Mouse (Mus musculus): ENCODE measurements around the gene Get4. TPM values are rescaled to one million over a fixed set of nuclear protein-coding genes. Genes with fewer than 3 reads are reported as not detected.

Gene Get4
- polyA plus RNA-seq, 1 experiment from 2014 or later: 135 TPM

- peak overlapping the region; percentile 83 for H3K9ac ChIP-seq (replicated peaks; ENCODE audit: low read depth, low read length)
- H3K4me1 ChIP-seq (replicated peaks; ENCODE audit: control insufficient read depth, insufficient read depth, low read length): peaks cover 17% of the 10 kb centered on the region
- peak overlapping the region; percentile 81 for H3K4me3 ChIP-seq (replicated peaks; ENCODE audit: low read length)
- WGBS: 4% methylated on average over 6 of the region's 6 CpGs
- no peaks in the 10 kb centered on the region for H3K27me3 ChIP-seq (replicated peaks; ENCODE audit: control insufficient read depth, insufficient read depth, low read length)
- H3K9me3 ChIP-seq (ENCODE audit: control insufficient read depth, low read length): no peaks in the 10 kb centered on the region
- peaks cover 5% of the 10 kb centered on the region; the same call in 1 of the 2 replicates for H3K36me3 ChIP-seq (ENCODE audit: control insufficient read depth, insufficient read depth)
- no peak for ATAC-seq
- H3K27ac ChIP-seq (ENCODE audit: low read length): peak overlapping the region; percentile 92
- peak overlapping the region; percentile 95 for H3K4me2 ChIP-seq (ENCODE audit: low read length)
These were observed 1.2 kb downstream of the Get4 start for GRCm38 (mm10) chr5:139253301-139253741.

GRCm38 (mm10) chr5:139254938-139255337, 2.8 kb downstream of the Get4 start:
- no peaks in the 10 kb centered on the region for H3K27me3 ChIP-seq (replicated peaks; ENCODE audit: control insufficient read depth, insufficient read depth, low read length)
- WGBS: 80% methylated on average over 6 of the region's 6 CpGs
- no peak overlapping the region for H3K4me2 ChIP-seq (ENCODE audit: low read length)
- H3K27ac ChIP-seq (ENCODE audit: low read length): no peak overlapping the region
- no peak overlapping the region for H3K9ac ChIP-seq (replicated peaks; ENCODE audit: low read depth, low read length)
- no peaks in the 10 kb centered on the region for H3K9me3 ChIP-seq (ENCODE audit: control insufficient read depth, low read length)
- peaks cover 17% of the 10 kb centered on the region for H3K4me1 ChIP-seq (replicated peaks; ENCODE audit: control insufficient read depth, insufficient read depth, low read length)
- H3K4me3 ChIP-seq (replicated peaks; ENCODE audit: low read length): no peak overlapping the region
- no peak for ATAC-seq
- peaks cover 2% of the 10 kb centered on the region; the same call in 1 of the 2 replicates for H3K36me3 ChIP-seq (ENCODE audit: control insufficient read depth, insufficient read depth)

- ATAC-seq: no peak
- Histone ChIP-seq H3K27me3 (replicated peaks; ENCODE audit: control insufficient read depth, insufficient read depth, low read length) (no peaks in the 10 kb centered on the region), H3K9ac (replicated peaks; ENCODE audit: low read depth, low read length) (no peak overlapping the region), H3K4me2 (ENCODE audit: low read length) (no peak overlapping the region), H3K9me3 (ENCODE audit: control insufficient read depth, low read length) (no peaks in the 10 kb centered on the region), H3K36me3 (ENCODE audit: control insufficient read depth, insufficient read depth) (0 out of 2 replicates have a peak, but pooled peaks cover 4% of the 10 kb centered on the region), H3K4me3 (replicated peaks; ENCODE audit: low read length) (no peak overlapping the region), H3K4me1 (replicated peaks; ENCODE audit: control insufficient read depth, insufficient read depth, low read length) (peaks cover 17% of the 10 kb centered on the region), H3K27ac (ENCODE audit: low read length) (no peak overlapping the region)
- 92% methylated on average over 6 of the region's 6 CpGs for WGBS
These were observed 3.7 kb downstream of the Get4 start for GRCm38 (mm10) chr5:139255777-139256176.

- no peaks in the 10 kb centered on the region for H3K27me3 ChIP-seq (replicated peaks; ENCODE audit: control insufficient read depth, insufficient read depth, low read length)
- no peak for ATAC-seq
- H3K36me3 ChIP-seq (ENCODE audit: control insufficient read depth, insufficient read depth): 0 out of 2 replicates have a peak, but pooled peaks cover 4% of the 10 kb centered on the region
- H3K27ac ChIP-seq (ENCODE audit: low read length): no peak overlapping the region
- H3K4me1 ChIP-seq (replicated peaks; ENCODE audit: control insufficient read depth, insufficient read depth, low read length): peaks cover 17% of the 10 kb centered on the region
- H3K9ac ChIP-seq (replicated peaks; ENCODE audit: low read depth, low read length): no peak overlapping the region
- 88% methylated on average over 3 of the region's 3 CpGs for WGBS
- no peaks in the 10 kb centered on the region for H3K9me3 ChIP-seq (ENCODE audit: control insufficient read depth, low read length)
- no peak overlapping the region for H3K4me3 ChIP-seq (replicated peaks; ENCODE audit: low read length)
- H3K4me2 ChIP-seq (ENCODE audit: low read length): no peak overlapping the region
These were observed 4.2 kb downstream of the Get4 start for GRCm38 (mm10) chr5:139256211-139256765.

- H3K4me3 ChIP-seq (replicated peaks; ENCODE audit: low read length): no peak overlapping the region
- H3K36me3 ChIP-seq (ENCODE audit: control insufficient read depth, insufficient read depth): 0 out of 2 replicates have a peak, but pooled peaks cover 4% of the 10 kb centered on the region
- H3K27me3 ChIP-seq (replicated peaks; ENCODE audit: control insufficient read depth, insufficient read depth, low read length): no peaks in the 10 kb centered on the region
- H3K27ac ChIP-seq (ENCODE audit: low read length): no peak overlapping the region
- H3K4me2 ChIP-seq (ENCODE audit: low read length): no peak overlapping the region
- peaks cover 14% of the 10 kb centered on the region for H3K4me1 ChIP-seq (replicated peaks; ENCODE audit: control insufficient read depth, insufficient read depth, low read length)
- 100% methylated on average over 1 of the region's 1 CpGs for WGBS
- no peaks in the 10 kb centered on the region for H3K9me3 ChIP-seq (ENCODE audit: control insufficient read depth, low read length)
- ATAC-seq: no peak
- H3K9ac ChIP-seq (replicated peaks; ENCODE audit: low read depth, low read length): no peak overlapping the region
These were observed 5.1 kb downstream of the Get4 start for GRCm38 (mm10) chr5:139257265-139257664.

- Histone ChIP-seq H3K36me3 (ENCODE audit: control insufficient read depth, insufficient read depth) (peaks cover 4% of the 10 kb centered on the region; the same call in 1 of the 2 replicates), H3K4me2 (ENCODE audit: low read length) (no peak overlapping the region), H3K27me3 (replicated peaks; ENCODE audit: control insufficient read depth, insufficient read depth, low read length) (no peaks in the 10 kb centered on the region), H3K9me3 (ENCODE audit: control insufficient read depth, low read length) (no peaks in the 10 kb centered on the region), H3K27ac (ENCODE audit: low read length) (no peak overlapping the region), H3K4me1 (replicated peaks; ENCODE audit: control insufficient read depth, insufficient read depth, low read length) (peaks cover 14% of the 10 kb centered on the region), H3K9ac (replicated peaks; ENCODE audit: low read depth, low read length) (no peak overlapping the region), H3K4me3 (replicated peaks; ENCODE audit: low read length) (no peak overlapping the region)
- ATAC-seq: no peak
- 74% methylated on average over 4 of the region's 4 CpGs for WGBS
These were observed 5.7 kb downstream of the Get4 start for GRCm38 (mm10) chr5:139257818-139258217.

- Histone ChIP-seq H3K9ac (replicated peaks; ENCODE audit: low read depth, low read length) (no peak overlapping the region), H3K36me3 (ENCODE audit: control insufficient read depth, insufficient read depth) (peaks cover 8% of the 10 kb centered on the region), H3K27me3 (replicated peaks; ENCODE audit: control insufficient read depth, insufficient read depth, low read length) (no peaks in the 10 kb centered on the region), H3K4me1 (replicated peaks; ENCODE audit: control insufficient read depth, insufficient read depth, low read length) (peaks cover 8% of the 10 kb centered on the region), H3K9me3 (ENCODE audit: control insufficient read depth, low read length) (no peaks in the 10 kb centered on the region), H3K4me3 (replicated peaks; ENCODE audit: low read length) (no peak overlapping the region), H3K4me2 (ENCODE audit: low read length) (no peak overlapping the region), H3K27ac (ENCODE audit: low read length) (no peak overlapping the region)
- WGBS: 93% methylated on average over 8 of the region's 8 CpGs
- no peak for ATAC-seq
These were observed 6.4 kb downstream of the Get4 start for GRCm38 (mm10) chr5:139258371-139259035.

GRCm38 (mm10) chr5:139259853-139260252, 7.7 kb downstream of the Get4 start:
- Histone ChIP-seq H3K9ac (replicated peaks; ENCODE audit: low read depth, low read length) (no peak overlapping the region), H3K4me2 (ENCODE audit: low read length) (no peak overlapping the region), H3K27ac (ENCODE audit: low read length) (no peak overlapping the region), H3K4me1 (replicated peaks; ENCODE audit: control insufficient read depth, insufficient read depth, low read length) (no peaks in the 10 kb centered on the region), H3K9me3 (ENCODE audit: control insufficient read depth, low read length) (no peaks in the 10 kb centered on the region), H3K4me3 (replicated peaks; ENCODE audit: low read length) (no peak overlapping the region), H3K27me3 (replicated peaks; ENCODE audit: control insufficient read depth, insufficient read depth, low read length) (no peaks in the 10 kb centered on the region), H3K36me3 (ENCODE audit: control insufficient read depth, insufficient read depth) (peaks cover 20% of the 10 kb centered on the region)
- ATAC-seq: no peak
- WGBS: 87% methylated on average over 5 of the region's 5 CpGs

- no peak overlapping the region for H3K9ac ChIP-seq (replicated peaks; ENCODE audit: low read depth, low read length)
- H3K4me3 ChIP-seq (replicated peaks; ENCODE audit: low read length): no peak overlapping the region
- no peak for ATAC-seq
- WGBS: 90% methylated on average over 4 of the region's 4 CpGs
- H3K4me2 ChIP-seq (ENCODE audit: low read length): no peak overlapping the region
- no peaks in the 10 kb centered on the region for H3K4me1 ChIP-seq (replicated peaks; ENCODE audit: control insufficient read depth, insufficient read depth, low read length)
- no peaks in the 10 kb centered on the region for H3K9me3 ChIP-seq (ENCODE audit: control insufficient read depth, low read length)
- peaks cover 28% of the 10 kb centered on the region for H3K36me3 ChIP-seq (ENCODE audit: control insufficient read depth, insufficient read depth)
- H3K27ac ChIP-seq (ENCODE audit: low read length): no peak overlapping the region
- H3K27me3 ChIP-seq (replicated peaks; ENCODE audit: control insufficient read depth, insufficient read depth, low read length): no peaks in the 10 kb centered on the region
These were observed 9.3 kb downstream of the Get4 start for GRCm38 (mm10) chr5:139261403-139261802.
